ENCODE assay signal across 17 mouse cellular contexts in genomic region chr16:54646252-54646651, GRCm38 (mm10).
"Had no signal": no experiment of that assay in that cellular context is flagged by ENCODE, and none has a peak within 500 bp of the region (broad histone marks: within the 10 kb centered on the region; RNA-seq: fewer than 3 reads in every experiment).

No protein-coding gene starts in this region.

- H3K36me3 ChIP-seq: limb, embryonic 10.5 days; liver, embryonic 15.5 days; neural tube, embryonic 15.5 days; stomach, embryonic 15.5 days had no signal

- ATAC-seq: inflammation-experienced regulatory T-cells, adult 6 months; intestine, postnatal 0 days; lung, postnatal 0 days had no signal

- H3K4me1 ChIP-seq: limb, embryonic 10.5 days; liver, embryonic 15.5 days; neural tube, embryonic 15.5 days; stomach, embryonic 15.5 days had no signal

- H3K4me2 ChIP-seq: liver, embryonic 11.5 days; liver, embryonic 15.5 days; neural tube, embryonic 15.5 days; stomach, embryonic 15.5 days had no signal

- H3K27ac ChIP-seq: limb, embryonic 10.5 days; liver, embryonic 15.5 days; neural tube, embryonic 15.5 days; stomach, embryonic 15.5 days had no signal

- H3K9me3 ChIP-seq: limb, embryonic 10.5 days; liver, embryonic 15.5 days; neural tube, embryonic 15.5 days; stomach, embryonic 15.5 days had no signal

- H3K27me3 ChIP-seq: liver, embryonic 15.5 days; neural tube, embryonic 15.5 days; stomach, embryonic 15.5 days had no signal

- DNase-seq: kidney, adult 8-10 months; kidney, postnatal 25 days; lung, adult 2 months; lung, postnatal 36 days; midbrain, embryonic 14.5 days; right cerebral cortex, postnatal 4 days; spleen, adult 18-20 months; thymus, postnatal 4 days had no signal

- H3K4me3 ChIP-seq: limb, embryonic 10.5 days; liver, embryonic 15.5 days; myocyte; neural tube, embryonic 15.5 days; stomach, embryonic 15.5 days had no signal

- H3K9ac ChIP-seq: liver, embryonic 15.5 days; neural tube, embryonic 15.5 days; stomach, embryonic 15.5 days had no signal
